Mouse (Mus musculus) neural tube, embryonic 13.5 days (tissue): ENCODE measurements around the gene Rnf215. TPM values are rescaled to one million over a fixed set of nuclear protein-coding genes. Genes with fewer than 3 reads are reported as not detected.

ENCODE experiments used
- ATAC-seq: fragments of 200-750 bp; cut with Nextera tagmentation; 2 replicates; pipeline ENCODE4 v1.8.0; 2017; ENCODE audit warnings: low read depth, mild to moderate bottlenecking, moderate TSS enrichment, moderate library complexity
- H3K27ac ChIP-seq: fragments of 300-500 bp; sonication (generic); replicated peaks from 2 replicates; pipeline ENCODE4 v1.5.1; 2015; ENCODE audit warnings: moderate library complexity, mild to moderate bottlenecking, inconsistent platforms
- H3K27me3 ChIP-seq: fragments of 300-500 bp; sonication (generic); 2 replicates; pipeline ENCODE4 v1.6.1; 2015; ENCODE audit warnings: mild to moderate bottlenecking, inconsistent platforms
- H3K36me3 ChIP-seq: fragments of 300-500 bp; sonication (generic); 2 replicates; pipeline ENCODE4 v1.6.1; 2015; ENCODE audit warnings: mild to moderate bottlenecking, inconsistent platforms
- H3K4me1 ChIP-seq: fragments of 300-500 bp; sonication (generic); replicated peaks from 2 replicates; pipeline ENCODE4 v1.6.1; 2015; ENCODE audit warnings: inconsistent platforms
- H3K4me2 ChIP-seq: fragments of 300-500 bp; sonication (generic); 2 replicates; pipeline ENCODE4 v1.6.1; 2015; ENCODE audit warnings: inconsistent platforms, mild to moderate bottlenecking, moderate library complexity
- H3K4me3 ChIP-seq: fragments of 300-500 bp; sonication (generic); 2 replicates; pipeline ENCODE4 v1.5.1; 2015; ENCODE audit warnings: mild to moderate bottlenecking, inconsistent platforms
- H3K9ac ChIP-seq: fragments of 300-500 bp; sonication (generic); 2 replicates; pipeline ENCODE4 v1.6.1; 2015; ENCODE audit warnings: moderate library complexity, mild to moderate bottlenecking, inconsistent platforms
- H3K9me3 ChIP-seq: fragments of 300-500 bp; sonication (generic); 2 replicates; pipeline ENCODE4 v1.6.1; 2016; ENCODE audit warnings: inconsistent platforms
- WGBS: fragments of 180-500 bp; shearing (Covaris S2); methylation state at CpG from one replicate; pipeline ENCODE4 v1.1.7; 2015; 5-methylcytosine and 5-hydroxymethylcytosine counted together
- polyA plus RNA-seq: library from polyadenylated mRNA; unstranded; fragments of >200 nt; fragmentation: Nextera tagmentation; extraction: Ambion mirVana; gene quantifications from 2 replicates; pipeline ENCODE4 v1.2.1, GENCODE M21; 2015

The Rnf215 gene
- polyA plus RNA-seq, 1 experiment from 2014 or later, result 43.7 TPM

GRCm38 (mm10) chr11:4133450-4133849 is 1.6 kb upstream of the Rnf215 start:
- H3K27ac ChIP-seq, result no peak overlapping the region
- H3K9ac ChIP-seq, result no peak overlapping the region
- no peak overlapping the region for H3K4me3 ChIP-seq
- H3K4me2 ChIP-seq, result no peak overlapping the region
- no peaks in the 10 kb centered on the region for H3K27me3 ChIP-seq
- no peak for ATAC-seq
- H3K9me3 ChIP-seq, result no peaks in the 10 kb centered on the region
- peaks cover 13% of the 10 kb centered on the region for H3K36me3 ChIP-seq
- 56% methylated on average over 3 of the region's 3 CpGs for WGBS
- H3K4me1 ChIP-seq, result peaks cover 33% of the 10 kb centered on the region

GRCm38 (mm10) chr11:4134400-4134799 is 602 bp upstream of the Rnf215 start:
- Histone ChIP-seq H3K27ac (no peak overlapping the region), H3K36me3 (peaks cover 23% of the 10 kb centered on the region), H3K27me3 (no peaks in the 10 kb centered on the region), H3K4me3 (no peak overlapping the region), H3K9ac (peak overlapping the region; percentile 98; the same call in 1 of the 2 replicates), H3K9me3 (no peaks in the 10 kb centered on the region), H3K4me1 (peaks cover 37% of the 10 kb centered on the region), H3K4me2 (peak overlapping the region; percentile 33; the same call in 1 of the 2 replicates)
- WGBS, result 62% methylated on average over 6 of the region's 6 CpGs
- peak; percentile 21 for ATAC-seq

- Histone ChIP-seq H3K9me3 (no peaks in the 10 kb centered on the region), H3K27ac (no peak overlapping the region), H3K4me3 (no peak overlapping the region), H3K36me3 (peaks cover 68% of the 10 kb centered on the region), H3K4me1 (peaks cover 37% of the 10 kb centered on the region), H3K9ac (no peak overlapping the region), H3K4me2 (no peak overlapping the region), H3K27me3 (no peaks in the 10 kb centered on the region)
- no peak for ATAC-seq
- 49% methylated on average over 2 of the region's 2 CpGs for WGBS
These were observed 4.0 kb downstream of the Rnf215 start for GRCm38 (mm10) chr11:4138964-4139363.

GRCm38 (mm10) chr11:4141505-4141904 is 6.5 kb downstream of the Rnf215 start:
- Histone ChIP-seq H3K27ac (no peak overlapping the region), H3K36me3 (peaks cover 80% of the 10 kb centered on the region), H3K4me1 (peaks cover 23% of the 10 kb centered on the region), H3K27me3 (no peaks in the 10 kb centered on the region), H3K4me2 (no peak overlapping the region), H3K9me3 (no peaks in the 10 kb centered on the region), H3K9ac (no peak overlapping the region), H3K4me3 (no peak overlapping the region)
- no peak for ATAC-seq

- no peaks in the 10 kb centered on the region for H3K27me3 ChIP-seq
- no peak overlapping the region for H3K9ac ChIP-seq
- no peak overlapping the region for H3K4me2 ChIP-seq
- no peak overlapping the region for H3K27ac ChIP-seq
- WGBS, result 90% methylated on average over 4 of the region's 4 CpGs
- H3K4me1 ChIP-seq, result peaks cover 14% of the 10 kb centered on the region
- no peaks in the 10 kb centered on the region for H3K9me3 ChIP-seq
- H3K36me3 ChIP-seq, result peaks cover 83% of the 10 kb centered on the region
- no peak for ATAC-seq
- no peak overlapping the region for H3K4me3 ChIP-seq
These were observed 7.3 kb downstream of the Rnf215 start for GRCm38 (mm10) chr11:4142352-4142751.

- Histone ChIP-seq H3K9ac (no peak overlapping the region), H3K36me3 (peaks cover 72% of the 10 kb centered on the region), H3K27ac (no peak overlapping the region), H3K27me3 (no peaks in the 10 kb centered on the region), H3K9me3 (no peaks in the 10 kb centered on the region), H3K4me2 (no peak overlapping the region), H3K4me1 (peaks cover 3% of the 10 kb centered on the region; the same call in 1 of the 2 replicates), H3K4me3 (no peak overlapping the region)
- no peak for ATAC-seq
- WGBS, result 89% methylated on average over 21 of the region's 21 CpGs
These were observed 8.5 kb downstream of the Rnf215 start for GRCm38 (mm10) chr11:4143281-4144062.

- Histone ChIP-seq H3K9ac (no peak overlapping the region), H3K27me3 (no peaks in the 10 kb centered on the region)
These were observed 11.4 kb downstream of the Rnf215 start for GRCm38 (mm10) chr11:4146381-4146780.

GRCm38 (mm10) chr11:4147098-4147497 is 12.1 kb downstream of the Rnf215 start:
- Histone ChIP-seq H3K4me1 (no peaks in the 10 kb centered on the region), H3K36me3 (peaks cover 37% of the 10 kb centered on the region), H3K9me3 (no peaks in the 10 kb centered on the region), H3K9ac (no peak overlapping the region), H3K4me2 (no peak overlapping the region), H3K27me3 (no peaks in the 10 kb centered on the region), H3K4me3 (no peak overlapping the region), H3K27ac (no peak overlapping the region)
- no peak for ATAC-seq
- WGBS, result 90% methylated on average over 10 of the region's 10 CpGs

More at GRCm38 (mm10) chr11:4146381-4146780, 11.4 kb downstream of the Rnf215 start:
- no peaks in the 10 kb centered on the region for H3K9me3 ChIP-seq
- H3K27ac ChIP-seq, result no peak overlapping the region
- H3K4me3 ChIP-seq, result no peak overlapping the region
- H3K4me2 ChIP-seq, result no peak overlapping the region
- 77% methylated on average over 6 of the region's 6 CpGs for WGBS
- H3K36me3 ChIP-seq, result peaks cover 44% of the 10 kb centered on the region
- no peak for ATAC-seq
- H3K4me1 ChIP-seq, result no peaks in the 10 kb centered on the region

GRCm38 (mm10) chr11:4148120-4148519 is 13.1 kb downstream of the Rnf215 start:
- H3K4me2 ChIP-seq, result no peak overlapping the region
- H3K36me3 ChIP-seq, result peaks cover 26% of the 10 kb centered on the region
- ATAC-seq, result no peak
- no peak overlapping the region for H3K27ac ChIP-seq
- H3K9ac ChIP-seq, result no peak overlapping the region
- H3K4me3 ChIP-seq, result no peak overlapping the region
- H3K4me1 ChIP-seq, result no peaks in the 10 kb centered on the region
- no peaks in the 10 kb centered on the region for H3K27me3 ChIP-seq
- H3K9me3 ChIP-seq, result no peaks in the 10 kb centered on the region
- 88% methylated on average over 5 of the region's 5 CpGs for WGBS

- H3K4me3 ChIP-seq, result no peak overlapping the region
- H3K27me3 ChIP-seq, result no peaks in the 10 kb centered on the region
- H3K9ac ChIP-seq, result no peak overlapping the region
- no peaks in the 10 kb centered on the region for H3K9me3 ChIP-seq
- H3K4me2 ChIP-seq, result no peak overlapping the region
- H3K4me1 ChIP-seq, result no peaks in the 10 kb centered on the region
- peaks cover 21% of the 10 kb centered on the region for H3K36me3 ChIP-seq
- no peak overlapping the region for H3K27ac ChIP-seq
- ATAC-seq, result no peak
- WGBS, result 92% methylated on average over 9 of the region's 9 CpGs
These were observed 13.6 kb downstream of the Rnf215 start for GRCm38 (mm10) chr11:4148536-4149156.

GRCm38 (mm10) chr11:4149886-4150285 is 14.9 kb downstream of the Rnf215 start:
- no peak for ATAC-seq
- 89% methylated on average over 6 of the region's 6 CpGs for WGBS

GRCm38 (mm10) chr11:4153694-4154093 is 18.7 kb downstream of the Rnf215 start:
- Histone ChIP-seq H3K4me1 (0 out of 2 replicates have a peak, but pooled peaks cover 5% of the 10 kb centered on the region), H3K27me3 (no peaks in the 10 kb centered on the region), H3K4me2 (no peak overlapping the region), H3K36me3 (peaks cover 4% of the 10 kb centered on the region; the same call in 1 of the 2 replicates), H3K9me3 (no peaks in the 10 kb centered on the region), H3K9ac (no peak overlapping the region), H3K4me3 (no peak overlapping the region), H3K27ac (no peak overlapping the region)
- 95% methylated on average over 7 of the region's 7 CpGs for WGBS
- ATAC-seq, result no peak

More at GRCm38 (mm10) chr11:4149886-4150285, 14.9 kb downstream of the Rnf215 start:
- no peak overlapping the region for H3K27ac ChIP-seq
- H3K36me3 ChIP-seq, result peaks cover 12% of the 10 kb centered on the region; the same call in 1 of the 2 replicates
- H3K27me3 ChIP-seq, result no peaks in the 10 kb centered on the region
- no peaks in the 10 kb centered on the region for H3K9me3 ChIP-seq
- H3K4me2 ChIP-seq, result no peak overlapping the region
- no peak overlapping the region for H3K4me3 ChIP-seq
- no peaks in the 10 kb centered on the region for H3K4me1 ChIP-seq
- H3K9ac ChIP-seq, result no peak overlapping the region
